Mouse (Mus musculus) limb, embryonic 10.5 days (tissue): ENCODE measurements around the gene Olfr150. TPM values are rescaled to one million over a fixed set of nuclear protein-coding genes. Genes with fewer than 3 reads are reported as not detected.
"Not testable (repeated sequence)": the region's sequence is repeated elsewhere in the genome, so short reads cannot be mapped to it uniquely, and the experiment has no call there.

ENCODE experiments used
- DNase-seq: peaks from one replicate; pipeline ENCODE4 v3.0.0-alpha.2; 2017; ENCODE audit warnings: low spot score
- H3K27ac ChIP-seq: fragments of 300-500 bp; sonication (generic); 2 replicates; pipeline ENCODE4 v1.5.1; 2016; ENCODE audit warnings: mild to moderate bottlenecking
- H3K27me3 ChIP-seq: fragments of 300-500 bp; sonication (generic); 2 replicates; pipeline ENCODE4 v1.6.1; 2016; ENCODE audit warnings: low read depth, mild to moderate bottlenecking; ENCODE audit not compliant: poor library complexity, severe bottlenecking
- H3K36me3 ChIP-seq: fragments of 300-500 bp; sonication (generic); 2 replicates; pipeline ENCODE4 v1.6.1; 2016; ENCODE audit warnings: mild to moderate bottlenecking, moderate library complexity
- H3K4me1 ChIP-seq: fragments of 300-500 bp; sonication (generic); 2 replicates; pipeline ENCODE4 v1.6.1; 2016
- H3K4me3 ChIP-seq: fragments of 300-500 bp; sonication (generic); 2 replicates; pipeline ENCODE4 v1.5.1; 2016; ENCODE audit warnings: mild to moderate bottlenecking, moderate library complexity
- H3K9me3 ChIP-seq: fragments of 300-500 bp; sonication (generic); replicated peaks from 2 replicates; pipeline ENCODE4 v1.6.1; 2016; ENCODE audit warnings: mild to moderate bottlenecking
- WGBS: fragments of 180-500 bp; shearing (Covaris S2); methylation state at CpG from one replicate; pipeline ENCODE4 v1.1.7; 2016; 5-methylcytosine and 5-hydroxymethylcytosine counted together
- polyA plus RNA-seq: library from polyadenylated mRNA; unstranded; fragments of >200 nt; fragmentation: Nextera tagmentation; extraction: Ambion mirVana; gene quantifications from 2 replicates; pipeline ENCODE4 v1.2.1, GENCODE M21; 2016

Olfr150 gene
- not detected in 2 replicates for polyA plus RNA-seq

DNA sequence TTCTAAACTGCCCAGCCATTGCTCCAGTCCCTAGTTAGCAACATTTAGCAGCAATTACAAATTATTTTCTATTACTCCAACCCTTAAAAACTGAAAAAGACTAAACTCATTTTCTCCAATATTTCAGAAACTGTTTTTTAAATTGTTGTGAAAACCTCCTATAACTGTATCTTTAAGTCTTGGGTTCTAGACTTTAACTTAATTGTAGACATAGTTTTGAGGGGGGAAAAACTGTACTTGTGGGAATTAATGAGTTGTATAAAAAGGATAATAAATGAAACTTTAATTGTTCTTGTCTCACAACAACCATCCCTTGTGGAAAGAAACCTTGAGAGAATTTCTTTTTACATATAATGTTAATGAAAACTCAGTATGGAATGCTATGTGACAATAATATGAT lies at the start of gene Olfr150:
Olfr150 (plus strand) TSS at position 301 of the 400 bp plus-strand sequence.
- H3K4me3 ChIP-seq = no peak within 1 kb of the TSS
- no peak within 1 kb of the TSS for H3K27ac ChIP-seq
- H3K4me1 ChIP-seq = no peaks in the 10 kb centered on the region
- no peaks in the 10 kb centered on the region for H3K27me3 ChIP-seq
- no peak for DNase-seq
- no peaks in the 10 kb centered on the region for H3K36me3 ChIP-seq
- H3K9me3 ChIP-seq = no peaks in the 10 kb centered on the region

DNA sequence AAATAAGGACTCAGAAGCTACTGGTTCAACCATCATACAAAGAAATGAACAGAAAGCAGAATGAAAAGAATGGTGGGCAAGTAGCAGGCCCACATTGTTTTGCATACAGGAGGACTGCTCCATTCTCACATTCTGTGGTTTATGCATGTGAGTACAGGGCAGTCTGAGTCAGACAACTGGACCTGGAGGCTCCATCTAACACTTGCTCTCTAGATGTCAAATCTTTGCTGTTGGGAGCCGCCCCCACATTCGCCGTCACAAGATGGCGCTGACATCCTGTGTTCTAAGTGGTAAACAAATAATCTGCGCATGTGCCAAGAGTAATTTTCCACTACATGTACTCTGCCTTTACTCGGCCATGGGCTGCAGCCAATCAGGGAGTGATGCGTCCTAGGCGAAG lies 29.7 kb upstream of the Olfr150 start:
- H3K36me3 ChIP-seq, H3K27me3 ChIP-seq, H3K4me3 ChIP-seq, H3K9me3 ChIP-seq, H3K4me1 ChIP-seq, H3K27ac ChIP-seq, DNase-seq: not testable (repeated sequence)
- WGBS = 83% methylated on average over 8 of the region's 8 CpGs

GRCm38 (mm10) chr9:39707017-39707416 lies 23.8 kb upstream of the Olfr150 start, which contains the start of gene Olfr149:
Gene Olfr149, minus strand, starts transcription at chr9:39707117.
- no peak for DNase-seq

DNA sequence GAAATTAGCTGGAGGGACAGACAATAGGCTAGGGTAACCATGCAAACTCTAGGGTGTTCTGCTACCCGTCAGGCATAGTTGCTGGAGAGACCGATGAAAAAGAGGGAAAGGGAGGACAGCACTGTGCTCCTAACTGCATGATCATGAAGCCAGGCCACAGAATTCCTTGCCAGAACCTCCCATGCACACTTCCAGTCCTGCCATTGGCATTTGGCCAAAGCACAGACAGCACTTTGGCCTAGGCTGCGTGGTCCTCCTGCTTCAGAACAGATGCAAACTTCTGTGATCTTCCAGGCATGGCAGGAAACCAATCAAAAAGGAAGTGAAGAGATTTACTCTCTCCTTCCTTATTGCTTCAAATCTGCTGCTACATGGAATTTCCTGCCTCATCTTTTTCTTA lies 21.8 kb upstream of the Olfr150 start:
- H3K27me3 ChIP-seq = no peaks in the 10 kb centered on the region
- WGBS = 77% methylated on average over 3 of the region's 3 CpGs
- no peak overlapping the region for H3K27ac ChIP-seq
- no peaks in the 10 kb centered on the region for H3K4me1 ChIP-seq
- no peak overlapping the region for H3K4me3 ChIP-seq
- H3K9me3 ChIP-seq = no peaks in the 10 kb centered on the region
- H3K36me3 ChIP-seq = no peaks in the 10 kb centered on the region
- DNase-seq = no peak

More at GRCm38 (mm10) chr9:39707017-39707416, 23.8 kb upstream of the Olfr150 start, which contains the start of gene Olfr149:
- Histone ChIP-seq H3K4me1 (no peaks in the 10 kb centered on the region), H3K36me3 (no peaks in the 10 kb centered on the region), H3K9me3 (no peaks in the 10 kb centered on the region), H3K27ac (no peak within 1 kb of the TSS), H3K4me3 (no peak within 1 kb of the TSS), H3K27me3 (no peaks in the 10 kb centered on the region)

DNA sequence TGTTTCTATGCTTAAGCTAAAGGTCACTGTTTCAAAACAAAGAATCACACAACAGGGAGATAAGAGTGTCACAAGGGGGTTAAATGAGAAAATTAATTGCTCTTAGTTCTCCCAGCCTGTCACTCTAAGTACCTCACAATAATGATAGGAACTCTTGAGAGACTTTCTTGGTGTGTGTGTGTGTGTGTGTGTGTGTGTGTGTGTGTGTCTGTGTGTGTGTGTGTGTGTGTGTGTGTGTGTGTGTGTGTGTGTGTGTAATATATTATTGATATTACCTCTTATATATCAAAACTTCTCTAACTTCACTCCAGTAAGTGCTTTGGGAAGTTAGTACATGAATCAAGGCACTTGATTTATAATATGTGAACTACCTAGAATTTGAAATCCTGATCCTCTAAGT lies 19.7 kb upstream of the Olfr150 start, which contains the start of gene Olfr965:
Olfr965 (plus strand) TSS at position 301 of the 400 bp plus-strand sequence.
- Histone ChIP-seq H3K9me3 (no peaks in the 10 kb centered on the region), H3K27ac (no peak within 1 kb of the TSS), H3K36me3 (no peaks in the 10 kb centered on the region), H3K4me1 (no peaks in the 10 kb centered on the region), H3K27me3 (no peaks in the 10 kb centered on the region), H3K4me3 (no peak within 1 kb of the TSS)
- no peak for DNase-seq

- H3K36me3 ChIP-seq = no peaks in the 10 kb centered on the region
- no peaks in the 10 kb centered on the region for H3K9me3 ChIP-seq
- no peaks in the 10 kb centered on the region for H3K27me3 ChIP-seq
- 96% methylated on average over 1 of the region's 1 CpGs for WGBS
- no peak overlapping the region for H3K27ac ChIP-seq
- H3K4me1 ChIP-seq = no peaks in the 10 kb centered on the region
- H3K4me3 ChIP-seq = no peak overlapping the region
- DNase-seq = no peak
Measured at GRCm38 (mm10) chr9:39740741-39741140, 10.0 kb downstream of the Olfr150 start.

- DNase-seq = no peak
- no peaks in the 10 kb centered on the region for H3K9me3 ChIP-seq
- H3K27ac ChIP-seq = no peak within 1 kb of the TSS
- no peaks in the 10 kb centered on the region for H3K36me3 ChIP-seq
- no peak within 1 kb of the TSS for H3K4me3 ChIP-seq
- no peaks in the 10 kb centered on the region for H3K4me1 ChIP-seq
- no peaks in the 10 kb centered on the region for H3K27me3 ChIP-seq
Measured at GRCm38 (mm10) chr9:39745949-39746348, 15.2 kb downstream of the Olfr150 start, which contains the start of gene Olfr967. Gene Olfr967, plus strand, starts transcription at chr9:39746249.

GRCm38 (mm10) chr9:39746428-39746827 lies 15.7 kb downstream of the Olfr150 start:
- H3K4me1 ChIP-seq = no peaks in the 10 kb centered on the region
- H3K27ac ChIP-seq = no peak overlapping the region
- no peak overlapping the region for H3K4me3 ChIP-seq
- no peaks in the 10 kb centered on the region for H3K27me3 ChIP-seq
- 92% methylated on average over 1 of the region's 1 CpGs for WGBS
- no peaks in the 10 kb centered on the region for H3K36me3 ChIP-seq
- no peak for DNase-seq
- H3K9me3 ChIP-seq = no peaks in the 10 kb centered on the region

DNA sequence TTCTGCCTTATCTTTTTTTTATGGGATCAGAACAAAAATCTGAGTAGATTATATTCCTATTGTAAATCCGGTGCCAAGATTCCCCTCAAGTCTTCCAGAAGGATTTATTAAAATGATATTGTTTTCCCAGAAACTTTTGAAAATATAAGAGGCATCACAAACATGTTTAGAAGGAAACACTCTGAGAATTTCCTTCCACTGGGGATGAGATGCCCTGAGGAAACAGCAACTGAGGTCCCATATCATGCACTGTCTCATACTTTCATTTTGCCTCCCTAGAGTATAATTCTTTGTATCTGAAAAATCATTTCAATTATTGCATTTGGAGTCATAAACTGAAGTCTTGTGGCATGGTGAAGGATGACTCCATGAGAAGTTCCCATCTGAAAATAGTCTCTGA lies 52.4 kb downstream of the Olfr150 start, which contains the start of gene Olfr968:
Olfr968 (minus strand) TSS at position 101 of the 400 bp plus-strand sequence.
- H3K27me3 ChIP-seq = no peaks in the 10 kb centered on the region
- H3K9me3 ChIP-seq = no peaks in the 10 kb centered on the region
- H3K4me3 ChIP-seq = no peak within 1 kb of the TSS
- 73% methylated on average over 1 of the region's 1 CpGs for WGBS
- H3K27ac ChIP-seq = no peak within 1 kb of the TSS
- H3K4me1 ChIP-seq = no peaks in the 10 kb centered on the region
- no peaks in the 10 kb centered on the region for H3K36me3 ChIP-seq
- DNase-seq = no peak

Other genes starting within 250 kb of the Olfr150 start
- not detected in 2 replicates for gene Olfr44, start 237.0 kb upstream of the Olfr150 start, polyA plus RNA-seq
- not detected in 2 replicates for gene Olfr957, start 215.2 kb upstream of the Olfr150 start, polyA plus RNA-seq
- gene Olfr958, start 176.9 kb upstream of the Olfr150 start, polyA plus RNA-seq = not detected in 2 replicates
- not detected in 2 replicates for gene Olfr959, start 155.4 kb upstream of the Olfr150 start, polyA plus RNA-seq
- gene AW551984, start 126.6 kb upstream of the Olfr150 start, polyA plus RNA-seq = 2.8 and 6.9 TPM in 2 replicates
- not detected in 2 replicates for gene Olfr148, start 120.3 kb upstream of the Olfr150 start, polyA plus RNA-seq
- not detected in 2 replicates for gene Olfr960, start 109.6 kb upstream of the Olfr150 start, polyA plus RNA-seq
- not detected in 2 replicates for gene Olfr961, start 85.9 kb upstream of the Olfr150 start, polyA plus RNA-seq
- gene Olfr963, start 63.8 kb upstream of the Olfr150 start, polyA plus RNA-seq = not detected in 2 replicates
- gene Olfr149, start 23.9 kb upstream of the Olfr150 start, polyA plus RNA-seq = not detected in 2 replicates
- gene Olfr965, start 19.6 kb upstream of the Olfr150 start, polyA plus RNA-seq = not detected in 2 replicates
- not detected in 2 replicates for gene Olfr967, start 15.3 kb downstream of the Olfr150 start, polyA plus RNA-seq
- gene Olfr968, start 52.3 kb downstream of the Olfr150 start, polyA plus RNA-seq = not detected in 2 replicates
- not detected in 2 replicates for gene Olfr969, start 60.0 kb downstream of the Olfr150 start, polyA plus RNA-seq
- gene Olfr970, start 77.9 kb downstream of the Olfr150 start, polyA plus RNA-seq = not detected in 2 replicates
- gene Olfr971, start 105.9 kb downstream of the Olfr150 start, polyA plus RNA-seq = not detected in 2 replicates
- gene Olfr972, start 135.4 kb downstream of the Olfr150 start, polyA plus RNA-seq = not detected in 2 replicates
- not detected in 2 replicates for gene Olfr229, start 176.4 kb downstream of the Olfr150 start, polyA plus RNA-seq
- not detected in 2 replicates for gene Olfr974, start 206.5 kb downstream of the Olfr150 start, polyA plus RNA-seq
- not detected in 2 replicates for gene Olfr975, start 221.1 kb downstream of the Olfr150 start, polyA plus RNA-seq
- not detected in 2 replicates for gene Olfr976, start 230.2 kb downstream of the Olfr150 start, polyA plus RNA-seq